Mouse (Mus musculus): ENCODE results near the gene Pcyox1.

Pcyox1 gene

GRCm38 (mm10) chr6:86396581-86397256 is at the start of gene Pcyox1:
Gene Pcyox1 (minus strand): TSS chr6:86397154.
- peak; percentile 89 for DNase-seq

- no peak for DNase-seq
These were observed 48.6 kb upstream of the Pcyox1 start for GRCm38 (mm10) chr6:86445551-86445950.

DNA sequence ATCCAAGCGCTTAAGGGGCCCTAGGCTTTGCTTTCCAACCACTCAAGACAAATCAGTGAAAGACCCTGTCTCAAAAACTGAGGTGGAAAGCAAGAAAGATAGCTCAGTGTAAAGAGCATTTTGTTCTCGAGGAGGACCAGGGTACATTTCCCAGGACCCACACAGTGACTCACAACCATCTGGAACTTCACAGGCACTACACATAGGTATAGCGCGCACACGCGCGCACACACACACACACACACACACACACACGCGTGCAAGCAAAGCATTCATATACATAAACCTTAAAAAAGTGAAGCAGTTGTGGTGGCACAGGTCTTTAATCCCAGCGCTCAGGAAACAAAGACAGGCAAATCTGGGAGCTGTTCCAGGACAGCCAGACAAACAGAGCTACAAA is 44.6 kb upstream of the Pcyox1 start:
- no peak for DNase-seq

DNA sequence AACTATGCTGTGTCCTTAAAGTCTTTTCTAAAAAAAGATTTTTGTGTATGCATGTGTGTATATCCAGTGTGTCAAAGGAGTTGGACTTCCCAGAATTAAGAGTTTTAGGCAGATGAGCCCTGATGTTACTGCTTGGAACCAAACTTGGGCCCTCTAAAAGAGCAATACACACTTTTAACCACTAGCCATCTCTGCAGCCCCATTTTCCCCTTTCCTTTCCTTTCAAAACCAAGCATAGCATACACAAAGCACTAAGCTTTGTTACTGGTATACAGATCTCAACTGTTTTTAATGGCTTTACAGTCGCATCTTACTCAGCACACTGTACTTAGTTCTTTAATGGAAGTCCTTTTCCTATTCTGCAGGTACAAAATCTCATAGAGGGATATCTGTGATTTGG is 42.6 kb upstream of the Pcyox1 start:
- DNase-seq, result no peak

- no peak for DNase-seq
These were observed 42.2 kb upstream of the Pcyox1 start for GRCm38 (mm10) chr6:86439119-86439496.

DNA sequence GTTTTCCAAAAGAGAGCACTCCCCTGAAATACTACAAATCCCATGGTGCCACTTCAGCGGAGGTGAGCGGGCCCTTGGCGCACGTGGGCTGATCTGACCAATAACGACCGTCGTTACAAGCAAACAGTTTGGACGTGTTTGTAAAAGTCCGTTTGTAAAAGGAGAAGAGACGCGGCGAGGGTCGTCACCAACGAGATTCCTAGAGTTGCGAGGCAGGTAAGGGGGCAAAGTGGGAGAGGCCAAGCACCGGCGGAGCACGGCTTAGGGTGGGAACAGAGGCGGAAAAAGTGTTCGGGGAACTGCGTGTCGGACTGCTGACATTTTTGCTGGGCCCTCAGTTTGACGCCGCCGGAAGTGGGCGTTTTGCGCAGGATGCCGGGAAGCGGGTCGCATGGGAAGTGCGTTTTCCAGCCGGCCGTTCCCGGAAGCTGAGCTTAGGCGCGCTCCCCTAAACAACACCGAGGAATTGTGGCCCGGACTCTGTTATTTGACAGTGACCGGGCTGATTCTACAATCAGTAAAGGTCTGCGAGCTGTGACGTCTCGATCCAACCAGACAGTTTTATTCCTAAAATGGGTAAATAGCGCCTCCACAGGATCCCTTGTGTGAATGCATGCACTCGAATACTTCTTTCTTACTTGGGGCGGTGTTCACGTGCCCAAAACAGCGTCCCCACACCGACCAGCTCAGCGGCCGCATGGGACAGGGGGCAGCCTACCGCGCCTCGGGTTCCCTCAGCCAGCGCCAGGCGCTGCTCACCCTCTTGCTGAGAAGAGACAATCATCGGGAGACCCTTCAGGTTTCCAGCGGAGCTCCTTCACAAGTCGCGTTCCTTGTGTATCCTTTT is 41.5 kb upstream of the Pcyox1 start, which contains the start of gene C87436:
Gene C87436 (plus strand): TSS at position 103 of the 847 bp plus-strand sequence.
- DNase-seq, result peak; percentile 96

GRCm38 (mm10) chr6:86437711-86438110 is 40.8 kb upstream of the Pcyox1 start:
- peak; percentile 70 for DNase-seq

DNA sequence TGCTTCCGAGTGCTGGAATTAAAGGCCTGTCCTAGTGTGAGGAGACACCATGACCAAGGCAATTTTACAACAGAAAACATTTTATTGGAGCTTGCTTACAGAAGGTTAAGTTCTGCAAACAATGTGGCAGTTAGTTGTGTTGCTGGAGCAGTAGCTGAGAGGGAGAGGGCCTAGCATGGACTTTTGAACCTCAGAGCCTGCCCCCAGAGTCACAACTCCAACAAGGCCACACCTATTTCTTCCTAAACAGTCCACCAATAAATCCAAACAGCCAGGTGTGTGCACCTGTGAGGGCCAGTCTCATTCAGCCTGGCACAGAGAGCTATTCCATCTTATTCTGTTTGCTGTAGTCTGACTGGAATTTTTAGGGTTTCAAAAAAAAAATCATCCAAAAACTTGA is 36.7 kb upstream of the Pcyox1 start:
- DNase-seq, result no peak

- DNase-seq, result no peak
These were observed 34.6 kb upstream of the Pcyox1 start for GRCm38 (mm10) chr6:86431531-86431930.

DNA sequence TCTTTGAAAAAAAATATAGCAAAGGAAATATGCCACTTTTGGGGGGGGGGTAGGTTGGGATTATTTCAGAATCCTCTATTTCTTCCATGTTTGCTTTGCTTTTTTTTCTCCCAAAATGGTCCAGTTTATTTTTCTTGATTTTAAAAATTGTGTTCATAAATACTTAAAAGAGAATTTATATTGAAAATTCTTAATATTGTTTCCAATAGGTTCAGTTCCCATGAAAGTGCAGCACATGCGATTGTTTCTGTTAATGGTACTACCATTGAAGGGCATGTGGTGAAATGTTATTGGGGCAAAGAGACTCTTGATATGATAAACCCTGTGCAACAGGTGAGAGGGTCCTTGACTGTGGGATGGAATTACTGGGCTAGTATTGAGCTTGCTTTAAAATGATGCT is 29.4 kb upstream of the Pcyox1 start, which contains the start of gene Gm44790:
Gene Gm44790 (plus strand): TSS at position 301 of the 400 bp plus-strand sequence.
- DNase-seq, result no peak

DNA sequence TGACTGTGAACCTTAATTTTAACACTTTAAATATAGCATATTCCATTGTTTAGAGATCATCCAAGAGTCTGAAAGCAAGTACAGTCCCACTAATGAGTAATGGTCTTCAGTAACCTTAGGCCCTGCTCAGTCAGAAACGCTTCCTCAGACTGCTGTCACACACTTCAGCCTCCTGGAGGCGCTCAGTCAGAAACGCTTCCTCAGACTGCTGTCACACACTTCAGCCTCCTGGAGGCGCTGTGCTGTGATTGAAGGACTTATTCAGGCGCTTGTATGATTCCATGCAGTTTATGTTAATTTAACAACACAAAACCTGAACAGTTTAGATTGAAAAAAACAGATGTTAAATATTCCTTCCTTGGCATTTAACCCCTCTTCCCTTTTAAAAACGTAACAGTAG is 23.5 kb upstream of the Pcyox1 start:
- no peak for DNase-seq

DNA sequence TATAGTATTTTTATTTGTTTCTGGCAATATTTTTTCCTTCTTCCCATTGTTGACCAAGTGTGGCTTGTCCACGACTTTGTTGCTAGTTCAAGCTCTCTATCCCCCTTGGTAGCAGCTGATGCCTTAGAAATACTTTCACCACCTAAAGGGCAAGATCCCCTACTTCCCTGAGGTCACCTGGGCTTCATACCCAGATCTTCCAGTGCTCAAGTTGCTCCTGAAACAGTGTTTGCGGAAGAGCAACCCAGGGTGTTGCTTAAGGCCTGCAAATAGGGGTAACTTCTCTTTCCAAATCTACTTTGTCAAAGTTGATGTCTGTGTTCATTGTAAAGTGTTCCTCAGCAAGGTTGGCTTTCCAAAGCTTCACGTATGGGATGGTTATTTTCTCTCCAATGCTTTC is 22.3 kb upstream of the Pcyox1 start:
- no peak for DNase-seq

GRCm38 (mm10) chr6:86418711-86419110 is 21.8 kb upstream of the Pcyox1 start:
- DNase-seq, result no peak

GRCm38 (mm10) chr6:86406306-86406705 is 9.4 kb upstream of the Pcyox1 start:
- DNase-seq, result peak; percentile 43

- DNase-seq, result peak; percentile 44
These were observed 8.0 kb upstream of the Pcyox1 start for GRCm38 (mm10) chr6:86404996-86405395.

GRCm38 (mm10) chr6:86404100-86404861 is 7.3 kb upstream of the Pcyox1 start, which contains the start of gene Tia1:
Gene Tia1 (plus strand): TSS chr6:86404219.
- DNase-seq, result peak; percentile 98

- peak; percentile 97 for DNase-seq
These were observed 6.8 kb upstream of the Pcyox1 start for GRCm38 (mm10) chr6:86403728-86404099.

GRCm38 (mm10) chr6:86402681-86403607 is 6.0 kb upstream of the Pcyox1 start:
- DNase-seq, result no peak

DNA sequence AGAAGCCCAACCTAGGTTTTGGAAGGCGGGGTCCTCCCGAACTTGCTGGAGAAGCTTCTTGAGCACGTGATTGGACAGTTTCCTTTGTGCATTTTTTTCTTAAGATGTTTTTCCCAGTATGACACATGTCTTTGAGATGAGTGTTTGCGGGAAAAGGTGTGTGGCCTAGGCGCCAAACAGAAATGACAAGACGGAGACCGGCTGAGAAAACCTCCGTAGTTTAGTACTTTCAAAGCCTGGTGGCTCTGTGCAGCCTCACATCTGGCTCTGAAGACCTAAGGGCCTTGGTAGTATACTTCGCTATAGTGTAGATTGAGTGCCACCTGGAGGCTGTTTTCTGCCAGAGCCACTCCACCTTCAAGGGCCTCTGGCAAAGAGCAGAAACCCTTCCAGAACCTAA is 4.0 kb upstream of the Pcyox1 start:
- DNase-seq, result peak; percentile 63

DNA sequence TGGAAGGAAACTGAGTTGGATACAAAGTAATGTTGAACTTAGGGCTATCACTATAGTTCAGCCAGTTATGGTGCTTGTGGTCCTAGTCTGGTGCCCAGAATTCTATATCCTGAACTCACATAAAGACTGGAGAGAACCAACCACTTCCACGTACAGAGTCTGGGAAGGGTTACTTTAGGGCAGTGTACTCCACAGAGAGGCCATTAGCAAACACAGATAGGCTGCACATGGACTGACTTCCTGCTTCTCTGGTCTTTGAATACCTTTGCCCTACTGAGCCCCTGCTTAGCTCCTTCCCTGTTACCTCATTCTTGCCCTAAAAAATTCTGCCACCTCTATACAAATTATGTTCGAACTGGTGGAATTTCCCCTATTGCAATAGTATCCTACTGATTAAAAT is 3.0 kb upstream of the Pcyox1 start:
- DNase-seq, result no peak

DNA sequence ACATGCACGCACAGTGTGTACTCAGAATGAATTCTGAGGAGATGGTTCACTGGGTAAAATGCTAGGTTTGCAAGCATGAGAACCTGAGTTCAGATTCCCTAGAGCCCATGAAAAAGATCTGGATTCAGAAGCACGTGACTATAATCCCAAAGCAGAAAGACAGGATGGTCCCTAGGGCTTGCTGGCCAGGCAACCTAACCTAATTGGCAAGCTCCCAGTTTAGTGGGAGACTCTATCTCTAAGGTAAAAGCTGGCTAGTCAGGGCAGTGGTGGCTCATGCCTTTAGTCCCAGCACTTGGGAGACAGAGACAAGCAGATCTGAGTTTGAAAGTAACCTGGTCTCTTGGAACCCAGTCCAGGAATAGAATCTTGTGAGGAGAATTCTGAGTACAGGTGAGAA is 2.0 kb upstream of the Pcyox1 start:
- DNase-seq, result no peak

Measured in cerebellum, adult 9-10 months (tissue).